Mouse (Mus musculus) retina, adult 2 months (tissue): ENCODE results near the gene Tinagl1.

ENCODE experiments used
- DNase-seq: peaks from one replicate; pipeline ENCODE4 v3.0.0-alpha.2; 2012; ENCODE audit warnings: low read depth, low spot score

Tinagl1 gene

DNA sequence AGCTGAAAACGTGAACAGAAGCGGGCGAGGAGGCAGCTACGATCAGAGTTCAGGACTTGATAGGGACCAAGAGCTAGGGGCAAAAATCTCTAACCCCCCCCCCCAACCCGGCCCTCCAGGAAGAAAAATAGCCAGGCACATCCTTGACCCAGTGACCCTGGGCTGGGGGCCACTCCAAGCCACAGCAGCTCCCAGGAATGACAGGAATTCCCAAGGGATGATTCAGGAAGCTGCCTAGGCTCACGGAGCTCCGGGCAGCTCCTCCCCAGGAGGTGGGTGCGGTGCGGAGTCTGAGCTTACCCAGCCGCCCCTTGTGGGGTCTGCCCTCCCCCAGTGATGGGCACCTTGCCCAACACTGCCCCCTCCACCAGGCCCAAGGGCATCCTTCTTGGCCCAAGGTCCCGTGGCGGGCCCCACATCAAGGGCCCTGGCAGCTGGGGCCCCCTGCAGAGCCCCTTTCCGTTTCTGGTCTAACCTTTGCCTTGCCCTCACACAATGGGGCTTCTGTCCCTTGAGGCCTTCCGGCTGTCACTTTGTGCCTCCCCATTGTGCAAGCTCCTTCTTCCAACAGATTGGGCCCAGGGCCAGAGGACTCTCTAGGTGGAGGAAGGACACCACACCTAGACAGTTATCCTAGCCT lies at the start of gene Tinagl1:
Gene Tinagl1, minus strand, starts transcription at position 51 of the 640 bp plus-strand sequence.
- DNase-seq: no peak

DNA sequence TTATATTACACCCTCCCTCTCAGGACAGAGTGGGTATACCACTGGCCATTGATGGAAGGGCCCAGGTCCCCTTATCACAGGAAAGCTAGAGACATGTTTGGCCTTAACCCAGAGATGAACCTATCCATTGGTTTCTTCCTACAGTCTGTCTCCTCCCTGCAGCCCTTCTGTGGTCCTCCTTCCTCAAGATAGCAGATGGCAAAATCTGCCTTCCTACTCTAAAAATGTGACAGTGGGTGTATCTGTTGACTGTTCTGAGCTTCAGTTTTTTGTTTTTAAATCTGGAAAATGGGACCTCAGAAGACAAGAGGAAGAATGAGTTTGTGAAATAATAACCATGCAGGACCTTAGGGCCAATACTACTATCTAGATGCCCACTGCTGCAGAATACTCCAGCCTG lies 49.1 kb upstream of the Tinagl1 start:
- no peak for DNase-seq

DNA sequence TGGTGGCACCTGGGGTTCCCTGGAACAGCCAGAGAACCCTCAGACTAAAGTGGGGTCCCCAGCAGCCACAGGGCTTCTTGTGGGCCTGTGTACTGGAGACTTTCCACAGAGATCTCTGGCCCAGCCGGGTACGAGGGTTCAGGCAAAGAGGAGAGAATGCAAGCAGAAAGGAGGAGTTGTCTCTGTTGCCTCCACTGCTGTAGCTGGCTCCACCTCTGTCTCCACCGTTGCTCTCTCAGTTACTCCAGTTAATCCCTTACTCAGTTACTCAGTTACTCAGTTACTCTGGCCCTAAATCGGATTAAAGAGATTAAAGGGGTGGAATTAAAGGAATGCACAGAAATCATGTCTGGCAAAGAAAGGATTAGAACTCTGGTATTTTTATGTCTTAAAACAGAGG lies 47.3 kb upstream of the Tinagl1 start, which contains the start of gene Gm853:
Gene Gm853, minus strand, starts transcription at position 223 of the 400 bp plus-strand sequence.
- DNase-seq: no peak

DNA sequence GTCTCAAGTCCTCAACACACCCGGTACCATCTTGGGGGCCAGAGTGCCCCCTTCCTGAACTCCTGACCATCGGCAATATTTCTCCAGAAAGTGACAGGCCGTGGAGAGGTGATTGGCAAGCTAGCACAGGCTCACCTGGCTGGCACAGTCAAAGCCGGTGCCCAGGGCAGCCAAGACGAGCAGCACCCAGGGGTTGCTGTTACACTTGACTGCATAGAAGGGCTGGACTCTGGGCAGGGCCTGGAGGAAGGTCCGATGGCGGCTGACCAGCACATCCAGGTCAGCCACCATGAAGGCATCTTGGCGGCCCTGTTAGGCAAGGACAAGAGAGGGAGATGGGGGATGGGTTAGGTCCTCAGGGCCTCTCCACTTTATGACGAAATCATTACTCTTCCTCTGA lies 45.3 kb upstream of the Tinagl1 start:
- DNase-seq: no peak

DNA sequence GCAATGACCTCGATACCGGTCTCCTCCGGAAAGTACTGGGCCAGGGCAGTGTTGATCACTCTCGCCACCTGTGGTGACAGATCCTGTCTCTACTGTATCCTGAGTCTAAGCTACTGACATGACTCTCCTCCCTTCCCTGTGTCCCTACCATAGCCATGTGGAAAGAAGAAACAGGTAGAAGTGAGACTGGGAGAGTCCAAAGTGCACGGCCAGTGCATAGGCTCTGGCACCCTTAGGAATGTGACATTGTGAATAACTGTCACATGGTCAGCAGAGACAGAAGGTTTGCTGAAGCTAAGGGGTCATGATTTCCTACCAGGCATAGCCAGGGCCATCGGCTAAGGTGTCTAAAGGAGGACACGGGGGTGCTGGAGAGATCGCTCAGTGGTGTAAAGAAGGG lies 40.5 kb upstream of the Tinagl1 start:
- no peak for DNase-seq

DNA sequence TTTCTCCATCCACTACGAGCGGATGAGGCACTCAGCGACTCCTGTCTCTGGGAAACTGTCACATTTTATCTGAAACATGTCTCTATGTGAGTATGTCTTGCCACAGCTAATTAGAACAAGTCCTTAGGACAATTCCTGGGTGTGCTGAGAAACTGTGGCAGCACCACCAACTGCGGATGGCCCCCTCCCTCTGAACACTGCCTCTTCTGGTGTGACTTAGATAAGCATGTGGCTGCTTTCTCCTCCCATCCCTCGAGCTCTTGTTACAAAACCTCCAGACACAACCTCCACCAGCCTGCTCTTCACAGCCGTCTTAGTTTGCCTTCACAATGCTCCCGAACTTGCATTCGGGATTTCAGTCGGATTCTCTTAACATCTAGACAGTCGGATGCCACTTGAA lies 38.9 kb upstream of the Tinagl1 start:
- DNase-seq: no peak

DNA sequence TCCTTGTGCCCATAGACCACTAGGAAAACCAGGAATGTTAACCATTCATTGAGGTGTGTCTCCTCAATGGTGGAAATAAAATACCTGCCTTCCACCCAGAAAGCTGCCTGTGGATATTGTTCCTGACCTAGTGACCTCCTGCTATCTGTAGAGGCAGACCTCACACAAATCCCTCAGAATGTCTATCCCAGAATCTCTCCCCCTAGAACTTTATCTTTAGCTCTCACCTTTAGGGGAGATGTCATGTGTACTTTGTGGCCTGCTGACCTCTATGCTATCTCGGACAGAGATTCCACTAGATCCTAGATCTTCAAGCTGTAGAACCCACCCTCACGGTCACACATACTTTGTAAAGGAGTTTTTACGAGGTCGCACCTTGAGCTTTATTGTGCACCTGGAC lies 38.3 kb upstream of the Tinagl1 start:
- DNase-seq: no peak

DNA sequence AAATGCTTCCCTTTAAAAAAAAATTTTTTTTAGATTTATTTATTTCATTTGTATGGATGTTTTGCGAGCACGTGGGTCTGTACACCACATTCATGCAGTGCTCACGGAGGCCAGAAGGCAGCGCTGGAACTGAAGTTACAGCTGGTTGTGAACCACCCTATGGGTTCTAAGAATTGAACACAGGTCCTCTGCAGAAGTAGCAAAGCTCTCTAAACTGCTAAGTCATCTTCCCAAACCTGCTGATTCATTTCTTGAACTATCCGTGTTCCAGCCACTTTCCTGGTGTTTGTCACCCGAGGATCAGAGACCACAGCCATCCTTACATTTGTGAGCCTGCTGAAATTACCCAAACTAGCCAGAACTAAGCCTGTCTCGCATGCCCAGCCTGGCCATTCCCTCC lies 37.5 kb upstream of the Tinagl1 start:
- no peak for DNase-seq

DNA sequence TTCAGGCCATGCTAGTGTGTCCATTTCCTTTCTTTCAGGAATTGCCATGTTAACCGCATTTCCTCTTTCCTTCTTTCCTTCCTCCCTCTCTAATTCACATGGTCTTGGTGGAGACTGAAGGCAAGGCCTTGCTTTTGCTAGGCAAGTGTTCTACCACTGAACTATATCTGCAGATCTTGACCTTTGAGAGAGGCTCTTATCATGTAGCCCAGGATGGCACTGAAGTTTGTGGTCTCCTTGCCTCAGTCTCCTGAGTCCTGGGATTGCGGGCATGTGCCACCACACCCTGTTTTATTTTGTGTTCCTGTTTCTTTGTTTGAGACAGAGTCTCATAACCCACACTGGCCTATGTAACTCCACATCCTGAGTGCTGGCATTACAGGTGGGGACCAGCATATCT lies 36.9 kb upstream of the Tinagl1 start:
- DNase-seq: no peak

DNA sequence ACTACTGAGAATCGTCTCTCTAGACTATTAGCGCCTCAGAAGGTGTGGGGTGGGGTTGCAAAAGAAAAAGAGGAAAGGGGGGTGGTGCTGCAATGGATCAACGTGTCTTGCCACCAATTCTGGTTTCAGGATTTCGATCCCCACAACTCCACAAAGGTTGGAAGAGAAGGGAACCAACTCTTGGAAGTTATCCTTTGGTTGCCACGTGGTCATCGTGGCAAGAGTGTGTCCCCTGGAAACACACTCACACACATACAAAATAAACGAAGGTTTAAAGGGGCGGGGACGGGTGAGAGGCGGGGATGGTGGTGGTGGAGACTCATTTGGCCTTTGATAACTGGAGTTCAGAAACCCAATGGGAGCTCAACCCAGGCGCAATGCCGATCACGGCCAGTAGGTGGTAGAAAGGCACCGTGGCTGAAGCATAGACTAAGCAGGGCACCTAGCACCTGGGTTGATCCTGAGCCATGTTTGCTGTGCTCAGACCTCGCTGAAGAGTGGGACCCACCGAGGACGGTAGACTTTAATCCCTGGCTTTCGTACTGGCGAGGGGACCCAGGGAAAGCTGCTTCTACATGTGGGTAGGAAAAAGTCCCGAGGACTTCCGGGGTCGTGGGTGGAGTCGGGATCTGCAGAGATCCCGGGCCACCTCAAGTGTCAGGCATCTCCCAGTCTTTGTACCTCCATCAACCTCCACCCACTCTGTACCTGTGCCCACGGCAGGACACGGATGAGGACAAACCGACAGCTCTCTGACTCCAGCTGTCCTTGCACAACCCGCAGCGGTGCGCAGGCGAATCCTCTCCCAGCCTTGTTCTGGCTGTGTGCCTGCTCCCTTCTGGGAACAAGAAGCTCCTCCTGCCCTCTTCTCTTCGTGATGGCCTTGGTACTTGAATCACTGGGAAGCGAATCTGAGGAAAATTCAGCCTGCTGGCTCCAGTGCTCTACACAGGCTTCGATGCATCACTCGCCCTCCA lies 24.1 kb upstream of the Tinagl1 start:
- DNase-seq: peak; percentile 53

DNA sequence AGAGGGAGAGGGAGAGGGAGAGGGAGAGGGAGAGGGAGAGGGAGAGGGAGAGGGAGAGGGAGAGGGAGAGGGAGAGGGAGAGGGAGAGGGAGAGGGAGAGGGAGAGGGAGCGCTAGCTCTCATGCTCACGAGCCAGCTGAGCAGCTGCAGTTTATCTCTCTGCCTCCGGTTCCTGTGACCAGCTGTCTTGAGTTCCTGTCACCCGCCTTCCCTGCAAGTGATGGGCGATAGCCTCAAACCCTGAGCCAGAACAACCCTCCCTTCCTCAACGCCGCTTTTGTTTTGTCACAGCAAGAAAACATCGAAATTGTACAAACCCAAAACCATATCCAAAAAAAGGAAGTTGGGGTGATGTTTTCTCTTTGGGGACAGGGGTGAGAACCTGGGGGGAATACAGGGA lies 21.6 kb upstream of the Tinagl1 start:
- no peak for DNase-seq

DNA sequence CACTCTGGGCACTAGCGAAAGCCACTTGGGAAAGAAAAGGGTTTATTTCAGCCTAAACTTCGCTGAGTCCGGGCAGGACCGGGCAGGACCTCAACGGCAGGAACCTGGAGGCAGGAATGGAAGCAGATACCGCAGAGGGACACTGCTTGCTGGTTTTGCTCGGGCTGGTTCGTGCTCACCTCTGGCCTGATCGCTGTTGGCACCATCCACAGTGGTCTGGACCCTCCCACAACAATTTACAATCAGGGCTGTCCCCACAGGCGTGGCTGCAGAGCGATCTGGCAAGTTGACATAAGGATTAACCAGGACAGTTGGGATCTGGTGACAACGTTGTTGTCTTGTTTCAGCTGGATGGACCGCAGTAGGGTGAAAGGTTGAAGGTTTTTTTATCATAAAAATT lies 21.0 kb upstream of the Tinagl1 start:
- no peak for DNase-seq

DNA sequence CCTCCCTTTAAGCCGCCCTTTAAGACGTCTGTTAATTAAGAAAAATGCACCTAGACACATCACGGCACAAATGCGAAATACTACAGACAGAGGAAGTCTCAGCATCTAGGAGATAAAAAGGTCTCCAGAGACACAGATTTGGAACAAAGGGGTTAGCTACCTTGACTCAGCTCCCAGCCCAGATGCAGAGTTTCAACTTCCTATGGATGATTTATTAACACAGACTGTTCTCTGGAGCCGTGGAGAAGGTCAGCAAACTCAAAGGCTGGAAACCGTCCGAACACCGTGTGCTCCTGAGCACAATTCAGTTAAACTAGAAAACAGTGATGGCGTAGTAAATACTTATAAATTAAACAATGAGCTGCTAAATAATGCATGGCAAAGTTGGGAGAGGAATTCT lies 17.3 kb upstream of the Tinagl1 start:
- DNase-seq: no peak

DNA sequence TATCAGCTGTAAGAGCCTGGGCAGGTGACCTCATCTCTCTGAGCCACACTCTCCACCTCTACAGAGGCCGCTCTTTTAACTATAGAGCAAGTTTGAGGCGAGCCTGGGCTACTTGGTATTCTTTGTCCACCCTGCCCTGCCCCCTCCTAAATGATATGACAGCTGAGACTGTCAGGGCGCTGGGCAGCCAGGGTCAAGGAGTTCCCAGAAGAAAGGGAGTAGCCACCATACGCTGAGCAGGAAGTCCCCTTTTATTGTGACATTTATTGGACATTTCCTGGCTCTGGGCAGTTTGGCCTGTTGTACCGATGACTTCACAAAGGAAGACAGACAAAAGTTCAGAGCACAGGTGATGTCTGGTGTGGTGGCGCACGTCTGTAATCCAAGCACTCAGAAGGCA lies 14.7 kb upstream of the Tinagl1 start:
- no peak for DNase-seq

DNA sequence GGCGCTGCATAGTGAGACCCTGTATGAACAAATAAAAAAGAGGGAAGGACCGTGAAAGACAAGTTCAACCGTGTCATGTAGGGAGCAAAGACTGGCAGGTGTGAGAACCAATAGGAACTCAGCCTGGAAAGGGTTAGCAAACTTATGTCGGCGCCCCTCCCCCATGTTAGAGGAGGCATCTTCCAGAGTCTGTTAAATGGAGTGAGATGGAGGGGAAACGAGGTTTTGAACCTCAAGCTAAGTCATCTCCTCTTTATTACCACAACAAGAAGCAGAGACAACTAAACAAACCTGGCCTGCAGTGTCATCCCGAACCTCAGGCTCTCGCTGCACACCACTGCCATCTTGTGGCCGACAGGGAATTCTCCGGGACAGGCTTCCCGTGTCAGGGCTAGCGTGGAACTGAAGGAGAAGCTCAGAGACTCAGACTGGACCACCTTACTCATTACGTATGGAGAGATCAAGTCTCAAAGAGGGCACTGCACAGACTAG lies 13.9 kb upstream of the Tinagl1 start:
- peak; percentile 70 for DNase-seq

DNA sequence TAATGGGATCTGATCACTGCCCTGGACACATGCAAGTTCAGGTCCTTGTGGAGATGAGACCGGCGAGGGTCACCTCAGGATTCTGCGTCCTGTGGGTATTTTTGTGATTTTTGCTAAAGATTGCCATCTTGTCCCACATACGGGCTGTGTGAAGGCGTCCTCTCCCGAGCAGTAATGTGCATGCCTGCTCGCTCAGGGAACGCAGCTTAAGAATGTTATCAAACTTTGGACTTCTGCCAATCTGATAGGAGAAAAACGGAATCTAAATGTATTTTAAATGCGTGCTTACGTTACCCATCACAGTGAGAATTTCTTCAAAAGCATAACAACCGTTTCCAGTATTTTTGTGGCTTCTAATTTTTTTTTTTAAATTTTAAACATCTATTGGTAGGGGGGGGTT lies 12.0 kb upstream of the Tinagl1 start:
- no peak for DNase-seq

DNA sequence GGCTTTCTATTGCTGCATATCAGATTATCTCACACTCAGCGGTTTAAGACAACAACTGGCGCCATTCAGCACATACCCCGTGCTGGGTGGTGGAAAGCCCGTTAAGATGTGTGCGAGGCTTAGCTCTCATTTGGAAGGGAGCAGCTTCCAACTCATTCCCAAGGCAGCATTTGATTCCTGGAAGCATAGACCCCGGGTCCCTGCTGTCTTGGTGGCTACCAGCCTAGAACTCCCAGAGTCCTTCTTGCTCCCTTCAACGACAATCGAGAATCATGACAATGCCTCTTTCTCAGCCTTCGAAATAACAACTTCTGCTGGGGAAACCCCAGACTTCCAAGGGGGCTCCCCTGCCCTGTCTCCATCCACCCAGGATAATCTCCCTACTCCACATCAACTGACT lies 11.5 kb upstream of the Tinagl1 start:
- DNase-seq: no peak

DNA sequence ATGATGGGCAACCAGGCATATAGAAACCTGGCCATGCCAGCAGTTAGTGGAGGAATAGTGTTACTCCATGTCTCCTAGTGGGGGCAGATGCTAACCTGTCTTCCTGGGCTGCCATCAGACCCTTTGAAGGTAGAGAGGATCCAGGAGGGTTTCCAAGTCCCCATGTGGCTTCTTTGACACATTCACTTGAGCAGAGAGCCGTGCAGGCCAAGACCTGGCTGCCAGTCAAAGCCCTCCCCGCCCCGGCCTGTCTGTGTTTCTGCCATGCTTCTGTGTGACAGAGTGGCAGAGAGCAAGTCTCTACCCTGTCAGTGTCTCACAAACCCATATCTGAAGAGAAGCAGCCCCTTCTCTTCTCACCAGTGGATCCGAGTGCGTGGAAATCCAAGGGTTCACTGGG lies 9.0 kb upstream of the Tinagl1 start:
- DNase-seq: no peak

DNA sequence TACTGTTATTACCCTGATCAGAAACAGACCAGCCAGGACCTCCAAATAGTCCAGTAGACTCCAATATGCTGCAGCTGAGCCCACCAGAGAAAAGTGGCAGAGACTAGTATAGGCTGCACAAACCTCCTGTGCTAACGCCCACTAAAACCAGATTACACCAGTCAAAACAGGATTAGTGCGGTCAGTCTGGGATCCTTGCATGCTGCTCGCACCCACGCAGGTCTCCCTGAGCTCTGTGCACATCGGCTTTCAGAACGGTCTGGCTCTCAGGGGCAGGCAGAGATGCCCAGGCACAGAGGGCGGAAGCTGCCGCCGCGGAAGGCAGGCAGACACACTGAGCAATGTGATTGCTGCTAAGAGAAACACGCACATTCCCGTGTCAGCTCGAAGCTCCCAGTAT lies 8.1 kb upstream of the Tinagl1 start:
- peak; percentile 68 for DNase-seq

DNA sequence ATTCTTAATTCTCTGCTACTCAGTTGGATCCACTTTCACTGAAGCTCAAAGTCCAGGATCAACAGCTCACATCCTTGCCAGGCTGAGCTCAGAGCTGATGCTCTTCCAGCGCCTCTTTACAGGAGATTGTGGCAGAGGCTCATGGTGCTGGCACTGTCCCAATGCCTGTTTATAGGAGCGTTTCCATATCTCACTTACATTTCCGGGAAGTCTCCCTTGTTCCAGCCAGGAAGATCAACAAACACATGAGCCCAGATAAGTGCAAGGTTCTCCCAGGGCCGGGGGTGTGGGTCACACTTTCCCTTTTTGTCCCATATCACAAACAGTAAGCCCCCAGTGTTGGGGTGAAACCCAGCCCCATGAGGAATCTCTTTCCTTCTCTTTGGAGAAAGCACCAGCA lies 7.0 kb upstream of the Tinagl1 start:
- DNase-seq: no peak

DNA sequence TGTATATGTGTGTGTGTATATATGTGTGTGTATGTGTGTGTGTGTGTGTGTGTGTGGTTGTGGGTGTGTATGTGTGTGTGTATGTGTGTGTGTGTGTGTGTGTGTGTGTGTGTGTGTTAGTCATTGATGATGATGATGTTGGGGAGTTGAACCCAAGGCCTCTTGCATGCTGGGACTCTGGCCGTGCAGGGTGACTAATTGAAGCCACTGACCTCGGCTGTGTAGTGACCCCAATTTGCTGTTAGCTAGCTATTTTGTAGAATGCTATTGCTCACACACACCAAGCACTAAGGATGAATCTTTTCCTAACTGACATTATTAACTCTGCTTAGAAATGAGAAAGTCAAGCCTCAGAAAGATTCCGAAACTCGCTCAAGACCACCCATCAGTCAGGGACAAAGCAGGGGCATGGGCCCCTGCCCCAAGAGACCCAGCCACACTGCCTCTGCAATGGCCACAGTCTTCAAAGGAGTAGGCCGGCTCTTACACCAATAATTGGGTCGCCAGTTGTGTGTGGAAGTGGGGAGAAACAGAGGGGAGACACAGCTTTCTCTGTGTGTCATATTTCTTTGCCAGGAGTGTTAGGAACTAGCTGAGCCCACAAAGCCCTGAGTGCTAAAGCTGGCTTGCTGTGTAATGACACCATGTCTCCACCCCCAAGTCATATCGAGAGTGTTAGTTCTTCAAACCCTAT lies 6.1 kb upstream of the Tinagl1 start:
- DNase-seq: no peak

DNA sequence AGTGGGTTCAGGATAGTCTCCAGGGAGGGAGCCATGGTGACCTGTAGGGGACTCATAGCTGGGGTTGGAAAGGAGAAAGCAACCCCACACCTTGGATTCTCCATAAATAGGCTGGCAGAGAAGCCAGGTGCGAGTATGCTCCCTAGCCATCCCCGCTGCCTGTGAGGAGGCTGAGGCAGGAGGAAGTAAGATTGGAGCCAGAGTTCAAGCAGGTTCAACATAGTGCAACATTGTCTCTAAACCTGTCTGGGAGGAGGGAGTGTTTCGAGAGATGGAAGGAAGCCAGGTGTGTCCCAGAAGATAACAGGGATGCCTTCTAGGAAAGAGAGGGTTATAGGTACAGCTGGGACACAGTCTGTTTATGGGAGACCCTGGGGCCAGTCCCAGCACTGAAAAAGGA lies 5.0 kb upstream of the Tinagl1 start:
- no peak for DNase-seq
